12 mouse cellular contexts compared by ENCODE assay signal in the genomic region with DNA sequence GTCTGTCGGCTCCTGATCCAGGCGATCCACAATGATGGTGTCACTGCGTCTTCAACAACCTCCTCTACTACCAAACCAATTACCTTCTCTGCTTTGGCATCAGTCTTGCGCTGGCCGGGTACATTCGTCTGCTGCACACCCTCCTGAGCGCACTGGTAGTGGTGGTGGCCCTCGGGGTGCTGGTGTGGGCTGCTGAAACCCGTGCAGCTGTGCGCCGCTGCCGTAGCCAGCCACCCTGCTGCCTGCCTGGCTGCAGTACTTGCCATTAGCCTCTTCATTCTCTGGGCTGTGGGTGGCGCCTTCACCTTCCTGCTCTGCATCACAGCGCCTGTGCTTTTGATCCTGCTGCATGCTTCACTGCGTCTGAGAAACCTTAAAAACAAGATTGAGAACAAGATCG. TPM values are rescaled to one million over a fixed set of nuclear protein-coding genes. Genes with fewer than 3 reads are reported as not detected.
DNase-seq lines count a peak whose midpoint lies in the region; ATAC-seq and TF ChIP-seq lines count a peak whose summit lies in the region.
"Not testable (repeated sequence)": the region's sequence is repeated elsewhere in the genome, so short reads cannot be mapped to it uniquely, and the experiment has no call there.
"Had no signal": no experiment of that assay in that cellular context is flagged by ENCODE, and none has a peak within 500 bp of the region (broad histone marks: within the 10 kb centered on the region; RNA-seq: fewer than 3 reads in every experiment).

No protein-coding gene starts in this region.

- TF ChIP-seq CTCF in midbrain, postnatal 0 days (IDR thresholded peaks at IDR 0.05), result peak; percentile 29

- DNase-seq in WW6 (ENCODE audit: low read depth, low spot score), result peak; percentile 18
- DNase-seq in kidney, postnatal 14 days, result peak; percentile 3
- DNase-seq in midbrain, postnatal 0 days (ENCODE audit: low spot score), result not testable (repeated sequence)

- not testable (repeated sequence) for H3K4me1 ChIP-seq in heart, embryonic 12.5 days (replicated peaks); hindbrain, embryonic 15.5 days (replicated peaks); midbrain, postnatal 0 days (ENCODE audit: insufficient read depth, low read length)

- H3K4me3 ChIP-seq in heart, embryonic 12.5 days, result 0 out of 2 replicates have a peak overlapping the region, but pooled peaks have one; percentile 19
- not testable (repeated sequence) for H3K4me3 ChIP-seq in hindbrain, embryonic 15.5 days
- H3K4me3 ChIP-seq in midbrain, postnatal 0 days (ENCODE audit: low read depth, low read length), result 0 out of 2 replicates have a peak overlapping the region, but pooled peaks have one; percentile 8

- not testable (repeated sequence) for H3K27ac ChIP-seq in heart, embryonic 12.5 days (ENCODE audit: poor library complexity, severe bottlenecking); hindbrain, embryonic 15.5 days (replicated peaks); midbrain, postnatal 0 days (ENCODE audit: low read depth, low read length)

- not testable (repeated sequence) for H3K36me3 ChIP-seq in heart, embryonic 12.5 days; hindbrain, embryonic 15.5 days; midbrain, postnatal 0 days (ENCODE audit: insufficient read depth, low read length)

- peak; percentile 42 for ATAC-seq in erythroid progenitor cell, adult 5-6 weeks (replicated peaks; ENCODE audit: low FRiP score, poor library complexity, severe bottlenecking)
- not testable (repeated sequence) for ATAC-seq in heart, embryonic 12.5 days (ENCODE audit: insufficient number of reproducible peaks, low FRiP score); hindbrain, embryonic 15.5 days (ENCODE audit: low FRiP score, low read depth); midbrain, postnatal 0 days (ENCODE audit: low FRiP score)
- peak; percentile 30; the same call in 1 of the 2 replicates for ATAC-seq in megakaryocyte-erythroid progenitor cell, adult 5-6 weeks (replicated peaks; ENCODE audit: low FRiP score, low TSS enrichment, poor library complexity, severe bottlenecking)

- H3K9ac ChIP-seq in heart, embryonic 12.5 days; hindbrain, embryonic 15.5 days; midbrain, postnatal 0 days (replicated peaks; ENCODE audit: low read length, poor library complexity, severe bottlenecking): not testable (repeated sequence)

- peak overlapping the region; percentile 47 for H3K4me2 ChIP-seq in heart, embryonic 12.5 days
- H3K4me2 ChIP-seq in hindbrain, embryonic 15.5 days, result peak overlapping the region; percentile 29; the same call in 1 of the 2 replicates
- 0 out of 2 replicates have a peak overlapping the region, but pooled peaks have one; percentile 15 for H3K4me2 ChIP-seq in midbrain, postnatal 0 days (ENCODE audit: low read depth, low read length, poor library complexity, severe bottlenecking)

- WGBS in heart, embryonic 12.5 days, result 27% methylated on average over 16 of the region's 16 CpGs
- 34% methylated on average over 16 of the region's 16 CpGs for WGBS in hindbrain, embryonic 15.5 days
- 29% methylated on average over 16 of the region's 16 CpGs for WGBS in midbrain, postnatal 0 days

- not testable (repeated sequence) for H3K9me3 ChIP-seq in heart, embryonic 12.5 days (replicated peaks); hindbrain, embryonic 15.5 days; midbrain, postnatal 0 days (ENCODE audit: low read length)

- H3K27me3 ChIP-seq in heart, embryonic 12.5 days (replicated peaks); hindbrain, embryonic 15.5 days; midbrain, postnatal 0 days (ENCODE audit: insufficient read depth, low read length): not testable (repeated sequence)

RNA-seq across cellular contexts. Expression of gene Macc1, which starts 38.5 kb away (rescaled TPM):
- not detected in 2 replicates for total RNA-seq in erythroid progenitor cell, adult 5-6 weeks (2015; ENCODE audit: low replicate concordance)
- total RNA-seq in erythroid progenitor cell, adult 5-6 weeks (2017; ENCODE audit: low replicate concordance), result not detected in 2 replicates
- 0.08 and 0.09 TPM in 2 replicates for polyA plus RNA-seq in heart, embryonic 12.5 days (2016; fragmentation: Nextera tagmentation; extraction: Ambion mirVana)
- polyA plus RNA-seq in hindbrain, embryonic 15.5 days (2015; fragmentation: Nextera tagmentation; extraction: Ambion mirVana), result 0.04 TPM in 1 of 2 replicates, not detected in the other
- not detected in 2 replicates for total RNA-seq in megakaryocyte-erythroid progenitor cell, adult 5-6 weeks (2014; fragmentation: Nextera tagmentation)
- not detected in 2 replicates for total RNA-seq in megakaryocyte-erythroid progenitor cell, adult 5-6 weeks (2017)
- 0.05 TPM in 1 of 2 replicates, not detected in the other for total RNA-seq in midbrain, postnatal 0 days (2014; rRNA removed)
- not detected in 2 replicates for polyA plus RNA-seq in midbrain, postnatal 0 days (2015; fragmentation: Nextera tagmentation; extraction: Ambion mirVana)
- total RNA-seq: adrenal gland, adult 8-10 months; gastrocnemius, postnatal 10 days; heart, adult 2 months; heart, postnatal 4 days; MEL had no signal
- polyA plus RNA-seq: heart, adult 2 months had no signal
